Mouse (Mus musculus) E14TG2a.4 (cell line): Measurements from ENCODE around the gene Rimkla.

ENCODE experiments used
- CTCF ChIP-seq: conservative IDR thresholded peaks from 2 replicates; pipeline ENCODE4 v1.5.1; 2014; ENCODE audit warnings: low read length
- NANOG ChIP-seq: IDR thresholded peaks from 2 replicates; pipeline ENCODE4 v1.6.1; 2014; ENCODE audit warnings: borderline replicate concordance, low read length, mixed read lengths
- POU5F1 ChIP-seq: IDR thresholded peaks from 2 replicates; pipeline ENCODE4 v1.6.1; 2014; ENCODE audit warnings: low read length, borderline replicate concordance

DNA sequence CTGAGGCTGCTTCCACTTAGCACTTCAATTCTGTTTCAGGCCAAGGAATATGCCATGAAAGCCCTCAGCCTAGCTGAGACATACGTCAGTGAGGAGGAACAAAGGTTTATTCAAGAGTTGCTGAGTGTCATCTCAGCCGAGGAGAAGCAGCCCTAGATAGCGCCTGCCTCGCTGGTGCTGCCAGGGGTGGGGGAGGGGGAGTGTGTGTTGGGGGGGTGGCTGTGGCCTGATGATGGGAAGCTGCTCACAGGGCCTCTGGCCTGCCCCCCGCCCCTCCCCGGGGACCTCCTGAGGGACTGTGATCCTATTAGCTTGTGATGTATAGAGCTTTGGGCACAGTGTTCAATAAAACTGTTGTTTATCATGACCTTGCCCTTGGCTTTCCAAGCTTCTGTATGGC is 38.9 kb downstream of the Rimkla start:
- TF ChIP-seq CTCF, result no peak
- TF ChIP-seq POU5F1, result no peak
- no peak for TF ChIP-seq NANOG
